23 mouse cellular contexts compared by ENCODE assay signal in genomic region chr8:47604198-47604835, GRCm38 (mm10).
A peak's percentile ranks its signal among the peaks of the same experiment; 100 is the strongest.
DNase-seq lines count a peak whose midpoint lies in the region; ATAC-seq and TF ChIP-seq lines count a peak whose summit lies in the region.
"Had no signal": no experiment of that assay in that cellular context is flagged by ENCODE, and none has a peak within 500 bp of the region (broad histone marks: within the 10 kb centered on the region; RNA-seq: fewer than 3 reads in every experiment).

No protein-coding gene starts in this region.

- H3K4me2 ChIP-seq in kidney, embryonic 14.5 days (replicated peaks; ENCODE audit: low read depth, low read length), result no peak overlapping the region
- peak overlapping the region; percentile 31; the same call in 1 of the 2 replicates for H3K4me2 ChIP-seq in heart, postnatal 0 days (ENCODE audit: low read depth, low read length)
- H3K4me2 ChIP-seq: embryonic facial prominence, embryonic 13.5 days; hindbrain, embryonic 12.5 days; intestine, embryonic 15.5 days; liver, embryonic 11.5 days; midbrain, embryonic 11.5 days had no signal

- no peak for TF ChIP-seq EP300 in heart, postnatal 0 days (IDR thresholded peaks at IDR 0.05; ENCODE audit: low read depth)

- DNase-seq in adrenal gland, postnatal 36 days, result peak; percentile 11 to 15
- no peak for DNase-seq in adrenal gland, postnatal 4 days (ENCODE audit: low spot score in 2 of 2)
- peak; percentile 49 for DNase-seq in kidney, adult 11 months
- peak; percentile 10 for DNase-seq in heart, postnatal 0 days (ENCODE audit: low spot score)
- DNase-seq in kidney, postnatal 36 days, result peak; percentile 22 to 54
- DNase-seq in cerebellum, adult 9-11 months, result no peak
- DNase-seq in right cerebral cortex, postnatal 25 days, result no peak
- DNase-seq: adrenal gland, postnatal 10 days; cerebellum, adult 8-10 months; forebrain, postnatal 0 days; lung, adult 2 months; right cerebral cortex, adult 18-20 months; spleen, adult 18-20 months had no signal

- no peaks in the 10 kb centered on the region for H3K36me3 ChIP-seq in kidney, embryonic 14.5 days (ENCODE audit: control insufficient read depth, insufficient read depth, low read length)
- no peaks in the 10 kb centered on the region for H3K36me3 ChIP-seq in heart, postnatal 0 days (replicated peaks; ENCODE audit: control insufficient read depth, insufficient read depth, low read length)
- H3K36me3 ChIP-seq: embryonic facial prominence, embryonic 13.5 days; hindbrain, embryonic 12.5 days; intestine, embryonic 15.5 days; limb, embryonic 10.5 days had no signal

- no peak for TF ChIP-seq CTCF in heart, postnatal 0 days (IDR thresholded peaks at IDR 0.05; ENCODE audit: low read depth)

- no peak for ATAC-seq in kidney, embryonic 14.5 days (ENCODE audit: low FRiP score, low TSS enrichment)
- no peak for ATAC-seq in heart, postnatal 0 days (ENCODE audit: insufficient read depth, low read depth)
- ATAC-seq: forebrain, postnatal 0 days; intestine, embryonic 15.5 days had no signal

- H3K27ac ChIP-seq in kidney, embryonic 14.5 days (ENCODE audit: low read depth, low read length), result no peak overlapping the region
- no peak overlapping the region for H3K27ac ChIP-seq in heart, postnatal 0 days (ENCODE audit: low read depth)
- H3K27ac ChIP-seq: embryonic facial prominence, embryonic 13.5 days; hindbrain, embryonic 12.5 days; intestine, embryonic 15.5 days; left cerebral cortex, adult 2 months; limb, embryonic 10.5 days; macrophage had no signal

- WGBS in kidney, embryonic 14.5 days, result 45% methylated on average over 8 of the region's 8 CpGs
- 62% methylated on average over 8 of the region's 8 CpGs for WGBS in heart, postnatal 0 days

- no peaks in the 10 kb centered on the region for H3K9me3 ChIP-seq in kidney, embryonic 14.5 days (ENCODE audit: control insufficient read depth, low read length)
- H3K9me3 ChIP-seq in heart, postnatal 0 days (replicated peaks; ENCODE audit: control insufficient read depth, low read length), result no peaks in the 10 kb centered on the region
- H3K9me3 ChIP-seq: embryonic facial prominence, embryonic 13.5 days; hindbrain, embryonic 12.5 days; intestine, embryonic 15.5 days; limb, embryonic 10.5 days had no signal

- no peak overlapping the region for H3K9ac ChIP-seq in kidney, embryonic 14.5 days (ENCODE audit: low read depth, low read length)
- no peak overlapping the region for H3K9ac ChIP-seq in heart, postnatal 0 days (replicated peaks; ENCODE audit: low read depth, low read length)
- H3K9ac ChIP-seq: embryonic facial prominence, embryonic 13.5 days; forebrain, postnatal 0 days; hindbrain, embryonic 12.5 days; intestine, embryonic 15.5 days had no signal

- no peaks in the 10 kb centered on the region for H3K27me3 ChIP-seq in kidney, embryonic 14.5 days (ENCODE audit: control insufficient read depth, insufficient read depth, low read length)
- no peaks in the 10 kb centered on the region for H3K27me3 ChIP-seq in heart, postnatal 0 days (ENCODE audit: control insufficient read depth, insufficient read depth, low read length)
- H3K27me3 ChIP-seq: CH12.LX; embryonic facial prominence, embryonic 13.5 days; hindbrain, embryonic 12.5 days; intestine, embryonic 15.5 days had no signal

- no peak overlapping the region for H3K4me3 ChIP-seq in kidney, embryonic 14.5 days (ENCODE audit: low read length)
- H3K4me3 ChIP-seq in heart, postnatal 0 days (ENCODE audit: low read depth, low read length), result no peak overlapping the region
- H3K4me3 ChIP-seq: embryonic facial prominence, embryonic 13.5 days; hindbrain, embryonic 12.5 days; intestine, embryonic 15.5 days; left cerebral cortex, adult 2 months; limb, embryonic 10.5 days had no signal

- no peaks in the 10 kb centered on the region for H3K4me1 ChIP-seq in kidney, embryonic 14.5 days (ENCODE audit: control insufficient read depth, insufficient read depth, low read length)
- H3K4me1 ChIP-seq in heart, postnatal 0 days (ENCODE audit: control insufficient read depth, insufficient read depth), result no peaks in the 10 kb centered on the region
- H3K4me1 ChIP-seq: hindbrain, embryonic 12.5 days; intestine, embryonic 15.5 days; limb, embryonic 10.5 days had no signal

Comparison
In these comparisons a context has a peak if more than half of its experiments do, and no peak if none do; other contexts are left out.
1. DNase-seq: peak in adrenal gland, postnatal 36 days (2 of 2), kidney, adult 11 months (single experiment), heart, postnatal 0 days (single experiment) and kidney, postnatal 36 days (2 of 2); none in adrenal gland, postnatal 4 days (0 of 2), cerebellum, adult 9-11 months (single experiment) and right cerebral cortex, postnatal 25 days (single experiment).